Mouse (Mus musculus): ENCODE data around the gene Gm45021. TPM values are rescaled to one million over a fixed set of nuclear protein-coding genes. Genes with fewer than 3 reads are reported as not detected.

Gm45021 gene
- total RNA-seq, 2 experiments from 2014 or later: not detected

Other genes with a start within 250 kb of the Gm45021 start
- 10 to 100 TPM; 32.5 to 40.1 TPM for gene Krba1, start 194.0 kb upstream of the Gm45021 start, total RNA-seq (2021)
- 10 to 100 TPM; 17.1 to 25.9 TPM for gene Zfp467, start 143.8 kb upstream of the Gm45021 start, total RNA-seq (2021)
- under 1 TPM; 0.38 to 0.64 TPM for gene Sspo, start 141.4 kb upstream of the Gm45021 start, total RNA-seq (2021)
- gene Atp6v0e2, start 52.0 kb upstream of the Gm45021 start, total RNA-seq (2021): 10 to 100 TPM; 14.0 to 16.4 TPM
- 1 to 10 TPM; 7.5 to 9.1 TPM for gene Lrrc61, start 34.8 kb upstream of the Gm45021 start, total RNA-seq (2021)
- 10 to 100 TPM; 69.3 to 70.3 TPM for gene Rarres2, start 16.8 kb upstream of the Gm45021 start, total RNA-seq (2021)
- 10 to 100 TPM; 30.4 to 31.2 TPM for gene Repin1, start 4.3 kb downstream of the Gm45021 start, total RNA-seq (2021)
- not detected for gene Gm44965, start 4.3 kb downstream of the Gm45021 start, total RNA-seq (2021)
- 1 to 10 TPM; 4.0 to 5.4 TPM for gene Zfp775, start 12.5 kb downstream of the Gm45021 start, total RNA-seq (2021)
- under 1 TPM; 0.41 to 0.50 TPM for gene AI854703, start 37.2 kb downstream of the Gm45021 start, total RNA-seq (2021)
- 1 to 10 TPM; 9.0 to 9.3 TPM for gene Gimap8, start 57.6 kb downstream of the Gm45021 start, total RNA-seq (2021)
- gene Gimap9, start 86.5 kb downstream of the Gm45021 start, total RNA-seq (2021): 1 to 10 TPM; 6.7 to 7.0 TPM
- gene Gimap4, start 94.9 kb downstream of the Gm45021 start, total RNA-seq (2021): 10 to 100 TPM; 41.2 to 50.1 TPM
- gene Gimap6, start 118.6 kb downstream of the Gm45021 start, total RNA-seq (2021): 10 to 100 TPM; 62.2 to 64.7 TPM
- 1 to 10 TPM; 7.1 to 7.2 TPM for gene Gm28053, start 129.0 kb downstream of the Gm45021 start, total RNA-seq (2021)
- gene Gimap7, start 129.0 kb downstream of the Gm45021 start, total RNA-seq (2021): not detected
- 10 to 100 TPM; 12.9 to 19.4 TPM for gene Gimap1, start 149.4 kb downstream of the Gm45021 start, total RNA-seq (2021)
- 10 to 100 TPM; 11.6 to 11.8 TPM for gene Gimap5, start 156.6 kb downstream of the Gm45021 start, total RNA-seq (2021)
- under 1 TPM; 0.38 to 0.54 TPM for gene Gimap3, start 181.2 kb downstream of the Gm45021 start, total RNA-seq (2021)

All from heart, postnatal 4 days (tissue).